Mouse (Mus musculus): ENCODE data around the gene Slc15a3.

Slc15a3 gene

GRCm38 (mm10) chr19:10822534-10822933 is 17.0 kb upstream of the Slc15a3 start:
- no peak for DNase-seq (ENCODE audit: low spot score in 2 of 2)

GRCm38 (mm10) chr19:10824061-10824460 is 15.5 kb upstream of the Slc15a3 start:
- DNase-seq (ENCODE audit: low spot score in 2 of 2), result no peak

- DNase-seq (ENCODE audit: low spot score in 2 of 2), result no peak
Observed at GRCm38 (mm10) chr19:10828321-10828720, 11.2 kb upstream of the Slc15a3 start.

GRCm38 (mm10) chr19:10829436-10830175 is 9.9 kb upstream of the Slc15a3 start, which contains the start of gene Cd6:
Gene Cd6 (minus strand): TSS chr19:10830058.
- no peak for DNase-seq (ENCODE audit: low spot score in 2 of 2)

- no peak for DNase-seq (ENCODE audit: low spot score in 2 of 2)
Observed at GRCm38 (mm10) chr19:10831424-10831823, 8.1 kb upstream of the Slc15a3 start.

- no peak for DNase-seq (ENCODE audit: low spot score in 2 of 2)
Observed at GRCm38 (mm10) chr19:10832030-10832429, 7.5 kb upstream of the Slc15a3 start.

- DNase-seq (ENCODE audit: low spot score in 2 of 2), result no peak
Observed at GRCm38 (mm10) chr19:10833611-10834010, 5.9 kb upstream of the Slc15a3 start.

- no peak for DNase-seq (ENCODE audit: low spot score in 2 of 2)
Observed at GRCm38 (mm10) chr19:10835671-10836070, 3.9 kb upstream of the Slc15a3 start.

GRCm38 (mm10) chr19:10841721-10842626 is 2.4 kb downstream of the Slc15a3 start:
- no peak for DNase-seq (ENCODE audit: low spot score in 2 of 2)

GRCm38 (mm10) chr19:10842914-10843313 is 3.4 kb downstream of the Slc15a3 start:
- no peak for DNase-seq (ENCODE audit: low spot score in 2 of 2)

GRCm38 (mm10) chr19:10844206-10844605 is 4.7 kb downstream of the Slc15a3 start:
- no peak for DNase-seq (ENCODE audit: low spot score in 2 of 2)

- DNase-seq (ENCODE audit: low spot score in 2 of 2), result no peak
Observed at GRCm38 (mm10) chr19:10845454-10845853, 5.9 kb downstream of the Slc15a3 start.

GRCm38 (mm10) chr19:10846150-10846549 is 6.6 kb downstream of the Slc15a3 start:
- no peak for DNase-seq (ENCODE audit: low spot score in 2 of 2)

- no peak for DNase-seq (ENCODE audit: low spot score in 2 of 2)
Observed at GRCm38 (mm10) chr19:10847311-10848087, 8.0 kb downstream of the Slc15a3 start.

- no peak for DNase-seq (ENCODE audit: low spot score in 2 of 2)
Observed at GRCm38 (mm10) chr19:10855422-10855821, 15.9 kb downstream of the Slc15a3 start.

- no peak for DNase-seq (ENCODE audit: low spot score in 2 of 2)
Observed at GRCm38 (mm10) chr19:10856520-10856919, 17.0 kb downstream of the Slc15a3 start.

GRCm38 (mm10) chr19:10860072-10860497 is 20.6 kb downstream of the Slc15a3 start:
- DNase-seq (ENCODE audit: low spot score in 2 of 2), result no peak

GRCm38 (mm10) chr19:10866351-10866750 is 26.8 kb downstream of the Slc15a3 start:
- DNase-seq (ENCODE audit: low spot score in 2 of 2), result no peak

- no peak for DNase-seq (ENCODE audit: low spot score in 2 of 2)
Observed at GRCm38 (mm10) chr19:10867946-10868622, 28.6 kb downstream of the Slc15a3 start.

- no peak for DNase-seq (ENCODE audit: low spot score in 2 of 2)
Observed at GRCm38 (mm10) chr19:10868623-10869141, 29.2 kb downstream of the Slc15a3 start.

Data from right cerebral cortex, postnatal 36 days (tissue).